Mouse (Mus musculus): Measurements from ENCODE around the gene Pde9a.

DNA sequence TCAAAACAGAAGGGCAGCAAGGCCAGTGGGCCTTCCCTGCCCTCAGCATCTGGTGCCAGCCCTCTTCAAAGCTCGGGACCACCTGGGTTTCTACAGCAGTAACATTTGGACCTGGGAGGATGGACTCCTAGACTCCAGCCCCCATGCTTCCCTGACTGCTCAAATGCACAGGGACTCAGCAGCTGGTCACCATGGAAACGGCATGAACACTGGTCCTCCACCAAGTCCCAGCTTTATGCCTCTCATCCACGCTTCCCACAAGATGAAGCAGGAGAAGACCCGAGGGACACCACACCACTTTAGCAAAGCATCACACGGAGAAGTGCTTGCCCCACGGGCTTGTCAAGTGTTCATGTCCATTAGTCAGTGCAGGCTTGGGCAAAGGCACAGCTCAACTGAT is 43.8 kb upstream of the Pde9a start:
- TF ChIP-seq MAX (IDR thresholded peaks at IDR 0.05; ENCODE audit: low read length) (no peak), EP300 (IDR thresholded peaks at IDR 0.05; ENCODE audit: low read depth in 1 of 2, low read length in 2 of 2) (no peak), TAL1 (IDR thresholded peaks at IDR 0.05; ENCODE audit: low read length) (no peak), NELFE (IDR thresholded peaks at IDR 0.05; ENCODE audit: low read depth, low read length) (no peak), RAD21 (IDR thresholded peaks at IDR 0.05; ENCODE audit: low read depth, low read length) (no peak), CTCF (IDR thresholded peaks at IDR 0.05 in 2 of 3, conservative IDR thresholded peaks at IDR 0.05 in 1 of 3; ENCODE audit: control insufficient read depth in 1 of 3, insufficient read depth in 1 of 3, low read depth in 2 of 3, low read length in 3 of 3, poor library complexity in 1 of 3, severe bottlenecking in 1 of 3) (no peak), POLR2AphosphoS5 (IDR thresholded peaks at IDR 0.05; ENCODE audit: borderline replicate concordance, low read depth, low read length) (no peak), POLR2A (IDR thresholded peaks at IDR 0.05; ENCODE audit: control insufficient read depth in 1 of 2, insufficient read depth in 1 of 2, low read depth in 1 of 2, low read length in 2 of 2, poor library complexity in 1 of 2) (no peak), MAFK (IDR thresholded peaks at IDR 0.05; ENCODE audit: borderline replicate concordance, low read depth, low read length) (no peak), CHD2 (IDR thresholded peaks at IDR 0.05; ENCODE audit: low read length) (no peak), GATA1 (IDR thresholded peaks at IDR 0.05; ENCODE audit: low read depth, low read length) (no peak), SMC3 (IDR thresholded peaks at IDR 0.05; ENCODE audit: low read depth, low read length) (no peak)
